Mouse (Mus musculus): ENCODE data around the gene Nbas. TPM values are rescaled to one million over a fixed set of nuclear protein-coding genes. Genes with fewer than 3 reads are reported as not detected.

Nbas gene
- polyA plus RNA-seq, 1 experiment: 10.5 TPM

DNA sequence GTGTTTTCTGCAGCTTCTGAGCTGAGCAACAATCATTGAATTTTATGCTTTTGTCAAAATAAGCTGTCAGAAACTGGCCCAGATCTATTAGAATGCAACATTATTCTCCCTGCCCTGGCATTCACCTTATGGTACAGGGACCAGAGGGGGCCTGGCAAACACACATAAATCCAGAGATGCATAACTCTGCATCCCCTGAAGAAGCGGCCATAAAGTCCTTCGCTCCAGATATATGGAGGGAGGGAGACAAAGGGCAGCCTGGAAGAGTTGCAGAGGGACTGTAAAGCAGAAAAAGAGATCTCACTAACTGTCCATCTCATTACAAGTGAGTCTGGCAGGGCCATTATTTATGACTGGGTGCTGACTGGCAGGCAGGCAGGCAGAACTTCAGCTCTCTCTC lies 13.2 kb upstream of the Nbas start:
- H3K79me3 ChIP-seq (ENCODE audit: low read depth): no peaks in the 10 kb centered on the region
- TF ChIP-seq CTCF (IDR thresholded peaks at IDR 0.05; ENCODE audit: control insufficient read depth, insufficient read depth, insufficient read length) (no peak), CEBPB (IDR thresholded peaks at IDR 0.05; ENCODE audit: low read depth) (no peak), FOSL1 (IDR thresholded peaks at IDR 0.05; ENCODE audit: insufficient read depth, low read length, poor library complexity, severe bottlenecking) (no peak), MYOG (IDR thresholded peaks at IDR 0.05; ENCODE audit: control insufficient read depth, extremely low read depth, insufficient read length) (no peak), MYOD1 (IDR thresholded peaks at IDR 0.05; ENCODE audit: control insufficient read depth, insufficient read length, low read depth) (no peak), USF1 (IDR thresholded peaks at IDR 0.05; ENCODE audit: low read depth) (no peak), MAX (IDR thresholded peaks at IDR 0.05) (no peak)
- no peak overlapping the region for H3K4me3 ChIP-seq (ENCODE audit: insufficient read depth, poor library complexity, severe bottlenecking)
- no peaks in the 10 kb centered on the region for H3K27me3 ChIP-seq (ENCODE audit: control insufficient read depth, insufficient read depth, insufficient read length)
- H3ac ChIP-seq (ENCODE audit: control insufficient read depth, insufficient read length, low read depth): no peak overlapping the region
- H3K36me3 ChIP-seq (ENCODE audit: control insufficient read depth, insufficient read depth): no peaks in the 10 kb centered on the region
- no peaks in the 10 kb centered on the region for H3K79me2 ChIP-seq (ENCODE audit: control insufficient read depth, insufficient read depth)

DNA sequence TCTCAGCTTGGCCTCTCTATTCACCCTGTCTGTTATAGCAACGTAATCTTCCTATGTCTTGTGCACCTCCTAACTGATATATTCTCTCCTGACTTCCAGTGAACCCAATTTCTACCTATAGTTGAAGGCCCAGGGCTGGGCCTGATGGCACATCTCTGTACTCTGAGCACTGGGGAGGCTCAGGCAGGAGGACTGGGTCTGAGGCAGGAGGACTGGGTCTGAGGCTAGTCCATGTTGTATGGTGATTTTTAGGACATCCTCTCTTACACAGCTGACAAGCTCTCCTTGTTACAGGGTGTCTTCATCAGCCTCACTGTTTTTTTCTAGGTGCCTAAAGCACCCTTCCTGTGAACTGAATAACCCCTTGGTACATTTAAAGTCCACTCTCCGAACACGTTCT lies 521 bp upstream of the Nbas start:
- TF ChIP-seq FOSL1 (IDR thresholded peaks at IDR 0.05; ENCODE audit: insufficient read depth, low read length, poor library complexity, severe bottlenecking) (no peak), MAX (IDR thresholded peaks at IDR 0.05) (no peak), MYOD1 (IDR thresholded peaks at IDR 0.05; ENCODE audit: control insufficient read depth, insufficient read length, low read depth) (no peak), USF1 (IDR thresholded peaks at IDR 0.05; ENCODE audit: low read depth) (no peak), CTCF (IDR thresholded peaks at IDR 0.05; ENCODE audit: control insufficient read depth, insufficient read depth, insufficient read length) (no peak)
- H3K4me3 ChIP-seq (ENCODE audit: insufficient read depth, poor library complexity, severe bottlenecking): no peak overlapping the region

DNA sequence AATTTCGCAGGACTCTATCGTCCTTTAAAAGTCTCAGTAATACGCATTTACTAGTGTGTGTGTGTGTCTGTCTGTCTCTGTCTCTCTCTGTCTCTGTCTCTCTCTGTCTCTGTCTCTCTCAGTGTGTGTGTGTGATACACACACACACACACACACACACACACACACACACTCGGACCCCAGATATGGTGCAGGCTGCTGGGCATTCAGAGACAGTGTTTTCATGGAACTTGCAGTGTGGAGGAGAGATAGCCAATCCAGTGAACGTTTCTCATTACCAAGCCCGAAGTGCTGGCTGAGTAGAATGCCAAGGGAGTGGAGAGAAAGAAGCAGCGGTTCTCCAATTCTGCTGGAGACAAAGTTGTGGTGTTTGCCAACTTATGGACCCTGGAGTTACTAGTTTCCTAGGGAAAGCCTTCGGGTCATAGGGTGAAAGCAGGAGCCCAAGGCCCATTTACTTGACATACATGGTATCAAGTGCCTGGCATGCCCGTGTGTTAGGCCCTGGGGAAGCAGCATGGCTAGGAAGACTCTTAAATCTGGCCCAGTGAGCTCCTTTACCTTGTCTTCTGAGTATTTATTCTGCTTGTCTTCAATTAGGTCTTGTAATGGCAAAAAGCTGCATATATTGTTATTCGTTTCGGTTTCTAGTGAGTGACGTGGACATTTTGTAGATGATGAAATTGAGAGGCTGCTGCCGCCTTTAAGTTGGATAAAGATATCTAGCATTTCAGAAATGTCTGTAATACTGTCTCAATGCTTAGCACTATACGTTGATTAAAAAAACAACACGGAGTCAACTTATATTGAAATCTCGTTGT lies 847 bp downstream of the Nbas start:
- peaks cover 8% of the 10 kb centered on the region for H3K36me3 ChIP-seq (ENCODE audit: control insufficient read depth, insufficient read depth)
- peak overlapping the region; percentile 76 for H3ac ChIP-seq (ENCODE audit: control insufficient read depth, insufficient read length, low read depth)
- H3K27me3 ChIP-seq (ENCODE audit: control insufficient read depth, insufficient read depth, insufficient read length): no peaks in the 10 kb centered on the region
- TF ChIP-seq MYOD1 (IDR thresholded peaks at IDR 0.05; ENCODE audit: control insufficient read depth, insufficient read length, low read depth) (no peak), MYOG (IDR thresholded peaks at IDR 0.05; ENCODE audit: control insufficient read depth, extremely low read depth, insufficient read length) (no peak), FOSL1 (IDR thresholded peaks at IDR 0.05; ENCODE audit: insufficient read depth, low read length, poor library complexity, severe bottlenecking) (no peak), CTCF (IDR thresholded peaks at IDR 0.05; ENCODE audit: control insufficient read depth, insufficient read depth, insufficient read length) (no peak), MAX (IDR thresholded peaks at IDR 0.05) (no peak), CEBPB (IDR thresholded peaks at IDR 0.05; ENCODE audit: low read depth) (no peak)
- peak overlapping the region; percentile 82 for H3K4me3 ChIP-seq (ENCODE audit: insufficient read depth, poor library complexity, severe bottlenecking)
- peaks cover 28% of the 10 kb centered on the region for H3K79me2 ChIP-seq (ENCODE audit: control insufficient read depth, insufficient read depth)
- H3K79me3 ChIP-seq (ENCODE audit: low read depth): peaks cover 16% of the 10 kb centered on the region

More for the DNA sequence above, 521 bp upstream of the Nbas start:
- H3ac ChIP-seq (ENCODE audit: control insufficient read depth, insufficient read length, low read depth): no peak overlapping the region
- peaks cover 16% of the 10 kb centered on the region for H3K79me3 ChIP-seq (ENCODE audit: low read depth)
- peaks cover 28% of the 10 kb centered on the region for H3K79me2 ChIP-seq (ENCODE audit: control insufficient read depth, insufficient read depth)
- peaks cover 4% of the 10 kb centered on the region for H3K36me3 ChIP-seq (ENCODE audit: control insufficient read depth, insufficient read depth)
- H3K27me3 ChIP-seq (ENCODE audit: control insufficient read depth, insufficient read depth, insufficient read length): no peaks in the 10 kb centered on the region

DNA sequence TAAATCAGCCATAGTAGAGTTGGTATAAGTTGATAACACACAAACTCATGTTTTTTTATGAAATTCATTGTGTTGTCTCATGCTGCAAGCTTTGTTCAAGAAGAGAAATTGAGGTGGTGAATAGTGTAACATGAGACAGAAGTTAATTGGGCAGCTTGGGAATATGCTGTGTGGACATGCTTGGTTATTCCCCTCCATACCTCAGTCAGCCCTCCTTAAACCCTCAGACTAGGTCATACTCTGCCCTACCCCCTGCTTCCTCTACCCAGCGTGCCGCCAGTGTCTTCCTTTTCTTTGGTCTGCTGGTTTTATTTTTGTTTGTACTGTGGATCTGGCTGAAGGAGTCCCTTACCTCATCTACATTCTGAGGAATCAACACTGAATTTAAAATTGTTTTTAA lies 22.5 kb downstream of the Nbas start:
- no peaks in the 10 kb centered on the region for H3K79me3 ChIP-seq (ENCODE audit: low read depth)
- no peaks in the 10 kb centered on the region for H3K27me3 ChIP-seq (ENCODE audit: control insufficient read depth, insufficient read depth, insufficient read length)
- H3K36me3 ChIP-seq (ENCODE audit: control insufficient read depth, insufficient read depth): peaks cover 44% of the 10 kb centered on the region
- no peak overlapping the region for H3K4me3 ChIP-seq (ENCODE audit: insufficient read depth, poor library complexity, severe bottlenecking)
- no peak for TF ChIP-seq USF1 (IDR thresholded peaks at IDR 0.05; ENCODE audit: low read depth)
- no peak for TF ChIP-seq FOSL1 (IDR thresholded peaks at IDR 0.05; ENCODE audit: insufficient read depth, low read length, poor library complexity, severe bottlenecking)
- H3K79me2 ChIP-seq (ENCODE audit: control insufficient read depth, insufficient read depth): no peaks in the 10 kb centered on the region
- no peak overlapping the region for H3ac ChIP-seq (ENCODE audit: control insufficient read depth, insufficient read length, low read depth)

DNA sequence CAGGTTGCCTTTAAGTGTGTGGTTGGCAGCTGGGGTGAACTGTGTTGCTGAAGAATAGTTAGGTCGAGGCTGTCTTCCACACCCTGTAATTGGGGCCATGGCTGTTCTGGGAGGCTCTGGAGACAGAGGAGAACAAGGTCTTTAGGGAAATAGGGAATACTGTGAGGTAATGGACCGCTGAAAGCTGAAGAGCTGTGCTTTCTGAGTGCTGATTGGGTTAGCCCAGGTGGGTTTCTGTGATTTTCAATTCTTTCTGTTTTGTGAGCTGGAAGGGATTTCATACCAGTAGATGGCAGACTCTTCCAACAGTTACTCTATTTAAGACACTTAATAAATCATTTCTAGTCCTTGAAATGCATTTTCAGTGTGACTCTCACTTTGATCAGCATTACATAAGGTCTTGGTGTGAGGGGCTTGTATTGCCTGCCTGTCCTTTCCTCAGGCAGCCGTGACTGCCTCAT lies 24.5 kb downstream of the Nbas start:
- Histone ChIP-seq H3K36me3 (ENCODE audit: control insufficient read depth, insufficient read depth) (peaks cover 31% of the 10 kb centered on the region), H3K79me3 (ENCODE audit: low read depth) (no peaks in the 10 kb centered on the region), H3K27me3 (ENCODE audit: control insufficient read depth, insufficient read depth, insufficient read length) (no peaks in the 10 kb centered on the region), H3ac (ENCODE audit: control insufficient read depth, insufficient read length, low read depth) (no peak overlapping the region), H3K4me3 (ENCODE audit: insufficient read depth, poor library complexity, severe bottlenecking) (no peak overlapping the region), H3K79me2 (ENCODE audit: control insufficient read depth, insufficient read depth) (no peaks in the 10 kb centered on the region)
- TF ChIP-seq MYOG (IDR thresholded peaks at IDR 0.05; ENCODE audit: control insufficient read depth, extremely low read depth, insufficient read length) (no peak), MAX (IDR thresholded peaks at IDR 0.05) (no peak), CTCF (IDR thresholded peaks at IDR 0.05; ENCODE audit: control insufficient read depth, insufficient read depth, insufficient read length) (no peak), FOSL1 (IDR thresholded peaks at IDR 0.05; ENCODE audit: insufficient read depth, low read length, poor library complexity, severe bottlenecking) (no peak), USF1 (IDR thresholded peaks at IDR 0.05; ENCODE audit: low read depth) (no peak)

DNA sequence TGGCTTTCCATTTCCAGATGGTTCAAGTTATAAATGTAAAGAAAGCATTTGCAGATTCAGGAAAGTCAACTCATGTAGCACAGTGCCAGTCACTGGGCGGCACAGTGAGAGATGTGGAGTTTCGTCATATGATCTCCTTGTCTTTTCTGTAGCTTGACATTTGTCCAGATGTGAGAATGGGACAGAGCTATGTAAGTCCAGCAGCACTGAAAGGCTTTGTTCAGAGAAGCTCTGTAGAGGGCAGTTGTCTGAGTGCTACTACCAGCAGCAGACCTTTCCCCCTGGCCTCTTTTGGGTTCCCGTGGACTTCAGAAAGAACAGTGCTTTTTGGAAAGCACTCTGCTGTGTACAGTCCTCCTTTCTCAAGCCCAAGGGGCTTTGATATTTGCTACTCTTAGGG lies 34.1 kb downstream of the Nbas start:
- H3K27me3 ChIP-seq (ENCODE audit: control insufficient read depth, insufficient read depth, insufficient read length): no peaks in the 10 kb centered on the region
- H3K79me2 ChIP-seq (ENCODE audit: control insufficient read depth, insufficient read depth): no peaks in the 10 kb centered on the region
- H3K79me3 ChIP-seq (ENCODE audit: low read depth): no peaks in the 10 kb centered on the region
- peaks cover 36% of the 10 kb centered on the region for H3K36me3 ChIP-seq (ENCODE audit: control insufficient read depth, insufficient read depth)
- no peak for TF ChIP-seq CEBPB (IDR thresholded peaks at IDR 0.05; ENCODE audit: low read depth)
- TF ChIP-seq MYOG (IDR thresholded peaks at IDR 0.05; ENCODE audit: control insufficient read depth, extremely low read depth, insufficient read length): no peak
- no peak for TF ChIP-seq MYOD1 (IDR thresholded peaks at IDR 0.05; ENCODE audit: control insufficient read depth, insufficient read length, low read depth)
- H3K4me3 ChIP-seq (ENCODE audit: insufficient read depth, poor library complexity, severe bottlenecking): no peak overlapping the region
- no peak overlapping the region for H3ac ChIP-seq (ENCODE audit: control insufficient read depth, insufficient read length, low read depth)

All from C2C12 (cell line).